Mouse (Mus musculus) left cerebral cortex, adult 8-10 months (tissue): ENCODE results near the gene Cacna1g. TPM values are rescaled to one million over a fixed set of nuclear protein-coding genes. Genes with fewer than 3 reads are reported as not detected.

ENCODE experiments used
- DNase-seq, 2 experiments: peaks; one replicate each; pipeline ENCODE4 v3.0.0; 2022; ENCODE audit warnings: low spot score in 2 of 2
- total RNA-seq, 4 experiments: library from RNA; stranded (reverse); gene quantifications; 2 replicates each; pipeline ENCODE4 v1.2.4; 2022

The Cacna1g gene
- total RNA-seq, 4 experiments from 2014 or later = 58.2 to 71.7 (median 64.6) TPM

- no peak for DNase-seq
Measured at GRCm38 (mm10) chr11:94362101-94362500, 111.9 kb downstream of the Cacna1g start.

- DNase-seq = no peak
Measured at GRCm38 (mm10) chr11:94361166-94361870, 112.7 kb downstream of the Cacna1g start.

GRCm38 (mm10) chr11:94359168-94359567, 114.8 kb downstream of the Cacna1g start:
- DNase-seq = no peak

Other genes starting within 250 kb of the Cacna1g start
- gene Wfikkn2, start 228.2 kb downstream of the Cacna1g start, total RNA-seq = 1 to 10 TPM; 2.1 to 3.0 (median 2.5) TPM
- gene Gm21885, start 192.3 kb downstream of the Cacna1g start, total RNA-seq = not detected
- gene Luc7l3, start 152.2 kb downstream of the Cacna1g start, total RNA-seq = 100 to 1,000 TPM in 2 of 4 experiments, 10 to 100 TPM in 2; 83.7 to 111 (median 97.4) TPM
- gene Ankrd40, start 146.2 kb downstream of the Cacna1g start, total RNA-seq = 100 to 1,000 TPM; 136 to 147 (median 145) TPM
- gene Abcc3, start 81.2 kb downstream of the Cacna1g start, total RNA-seq = 1 to 10 TPM; 2.4 to 8.0 (median 3.4) TPM
- gene Spata20, start 12.0 kb upstream of the Cacna1g start, total RNA-seq = 1 to 10 TPM in 1 of 4 experiments, under 1 TPM in 1, not detected in 2; 0.35 to 1.4 TPM
- gene Epn3, start 25.8 kb upstream of the Cacna1g start, total RNA-seq = 1 to 10 TPM; 1.1 to 3.7 (median 2.6) TPM
- 1 to 10 TPM; 3.6 to 7.2 (median 5.6) TPM for gene Mycbpap, start 47.5 kb upstream of the Cacna1g start, total RNA-seq
- 10 to 100 TPM; 13.8 to 19.5 (median 16.1) TPM for gene Rsad1, start 75.1 kb upstream of the Cacna1g start, total RNA-seq
- under 1 TPM in 1 of 4 experiments, not detected in 3; 0.44 TPM for gene Chad, start 90.8 kb upstream of the Cacna1g start, total RNA-seq
- 10 to 100 TPM; 16.8 to 19.7 (median 18.8) TPM for gene Acsf2, start 127.7 kb upstream of the Cacna1g start, total RNA-seq
- gene Lrrc59, start 155.6 kb upstream of the Cacna1g start, total RNA-seq = 10 to 100 TPM; 84.0 to 91.2 (median 86.3) TPM
- 10 to 100 TPM; 62.7 to 75.7 (median 69.0) TPM for gene Mrpl27, start 179.6 kb upstream of the Cacna1g start, total RNA-seq
- gene Eme1, start 179.8 kb upstream of the Cacna1g start, total RNA-seq = under 1 TPM in 1 of 4 experiments, not detected in 3; 0.19 TPM
- gene Xylt2, start 203.3 kb upstream of the Cacna1g start, total RNA-seq = 10 to 100 TPM; 25.9 to 27.8 (median 26.7) TPM
- not detected for gene Gm11541, start 230.3 kb upstream of the Cacna1g start, total RNA-seq